Mouse (Mus musculus) CD4-positive helper T cell, adult 2 months (primary cell): ENCODE data around the gene Pcx.

Experiments used
- DNase-seq: peaks from one replicate; pipeline ENCODE4 v3.0.0-alpha.2; 2012; ENCODE audit warnings: low read depth, missing footprints, low spot score

The Pcx gene

GRCm38 (mm10) chr19:4509986-4510963 lies at the start of gene Pcx:
Pcx (plus strand) TSS chr19:4510472.
- DNase-seq, result peak; percentile 99

DNA sequence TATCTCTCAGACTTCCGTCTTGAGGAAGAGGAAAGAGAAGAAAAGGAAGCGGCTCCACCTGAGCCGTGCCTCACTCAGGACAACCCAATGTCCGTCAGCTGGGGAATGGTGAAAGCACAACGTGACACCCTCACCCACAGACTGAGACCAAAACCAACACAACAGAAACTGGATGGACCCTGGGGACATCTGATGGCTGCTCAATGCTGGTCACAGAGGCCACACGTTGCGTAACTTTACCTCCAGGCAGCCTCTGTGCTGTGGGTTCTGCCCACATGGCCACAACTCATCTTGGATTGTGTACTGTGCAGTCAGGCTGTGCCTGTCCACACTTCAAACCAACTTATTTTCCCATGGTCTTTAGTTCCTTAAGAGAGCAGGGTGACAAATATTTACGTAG lies 48.3 kb upstream of the Pcx start:
- no peak for DNase-seq

DNA sequence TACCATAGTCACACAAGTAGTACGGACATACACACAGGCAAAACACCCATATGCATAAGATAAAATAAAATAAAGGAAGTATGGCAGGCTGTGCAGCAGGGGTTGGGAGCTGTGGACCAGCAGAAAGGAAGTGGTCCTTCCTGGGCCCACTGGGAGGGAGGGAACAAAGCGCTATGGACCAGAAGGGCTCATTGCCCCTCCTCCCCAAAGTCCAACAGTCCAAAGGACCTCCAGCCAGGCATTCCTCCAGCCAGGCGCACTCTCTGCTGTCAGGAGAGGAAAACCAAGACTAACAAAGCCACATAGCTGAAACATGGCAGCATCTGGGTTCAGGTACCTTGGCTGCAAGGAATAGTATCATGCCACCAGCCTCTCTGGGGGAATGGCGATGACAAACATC lies 45.6 kb upstream of the Pcx start:
- DNase-seq, result no peak

- no peak for DNase-seq
Observed at GRCm38 (mm10) chr19:4468363-4468762, 41.9 kb upstream of the Pcx start.

GRCm38 (mm10) chr19:4473549-4473948 lies 36.7 kb upstream of the Pcx start:
- no peak for DNase-seq

- DNase-seq, result no peak
Observed at GRCm38 (mm10) chr19:4474739-4475138, 35.5 kb upstream of the Pcx start.

- peak; percentile 55 for DNase-seq
Observed at GRCm38 (mm10) chr19:4475224-4475925, 34.9 kb upstream of the Pcx start.

GRCm38 (mm10) chr19:4476601-4477257 lies 33.5 kb upstream of the Pcx start:
- peak; percentile 10 for DNase-seq

- peak; percentile 12 for DNase-seq
Observed at GRCm38 (mm10) chr19:4477345-4478189, 32.7 kb upstream of the Pcx start, which contains the start of gene Syt12. Syt12 (minus strand) TSS chr19:4477447.

GRCm38 (mm10) chr19:4478190-4478516 lies 32.1 kb upstream of the Pcx start:
- DNase-seq, result peak; percentile 19

DNA sequence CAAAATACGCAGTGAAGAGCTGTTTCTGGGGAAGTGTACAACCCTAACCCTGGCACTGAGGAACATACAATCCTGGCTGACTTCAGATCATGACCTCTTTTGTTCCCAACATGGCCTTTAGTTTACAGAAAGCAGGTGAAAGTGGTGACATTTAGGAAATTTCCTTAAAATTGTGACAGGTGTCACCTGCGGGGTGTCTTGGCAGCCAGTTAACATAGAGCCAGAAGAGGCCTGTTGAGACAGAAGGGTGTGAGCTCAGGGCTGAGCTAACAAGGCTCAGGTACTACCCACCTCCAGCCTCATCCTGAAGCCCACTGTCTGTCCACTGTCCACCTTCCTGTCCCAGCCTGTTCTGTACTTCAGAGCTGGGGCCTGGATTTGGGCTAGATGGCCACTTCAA lies 30.2 kb upstream of the Pcx start:
- DNase-seq, result no peak

DNA sequence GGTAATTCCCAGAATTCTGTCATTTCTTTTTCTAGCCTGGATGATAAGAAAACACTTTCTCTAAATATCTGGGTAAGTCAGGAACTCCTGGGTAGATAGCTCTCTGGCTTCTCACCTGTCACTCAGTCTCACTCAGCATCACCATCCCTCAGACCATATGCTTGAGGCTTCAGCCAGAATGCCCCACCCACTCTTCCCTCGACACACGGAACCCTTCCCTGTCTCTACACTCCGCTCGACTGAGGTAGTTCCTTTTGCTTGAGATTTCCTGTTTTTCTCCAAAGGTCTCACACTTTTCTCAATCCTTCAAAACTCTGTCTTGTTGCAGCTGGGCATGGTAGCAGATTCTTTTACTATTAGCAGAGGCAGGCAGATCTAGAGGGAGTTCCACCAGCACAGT lies 28.9 kb upstream of the Pcx start:
- no peak for DNase-seq

DNA sequence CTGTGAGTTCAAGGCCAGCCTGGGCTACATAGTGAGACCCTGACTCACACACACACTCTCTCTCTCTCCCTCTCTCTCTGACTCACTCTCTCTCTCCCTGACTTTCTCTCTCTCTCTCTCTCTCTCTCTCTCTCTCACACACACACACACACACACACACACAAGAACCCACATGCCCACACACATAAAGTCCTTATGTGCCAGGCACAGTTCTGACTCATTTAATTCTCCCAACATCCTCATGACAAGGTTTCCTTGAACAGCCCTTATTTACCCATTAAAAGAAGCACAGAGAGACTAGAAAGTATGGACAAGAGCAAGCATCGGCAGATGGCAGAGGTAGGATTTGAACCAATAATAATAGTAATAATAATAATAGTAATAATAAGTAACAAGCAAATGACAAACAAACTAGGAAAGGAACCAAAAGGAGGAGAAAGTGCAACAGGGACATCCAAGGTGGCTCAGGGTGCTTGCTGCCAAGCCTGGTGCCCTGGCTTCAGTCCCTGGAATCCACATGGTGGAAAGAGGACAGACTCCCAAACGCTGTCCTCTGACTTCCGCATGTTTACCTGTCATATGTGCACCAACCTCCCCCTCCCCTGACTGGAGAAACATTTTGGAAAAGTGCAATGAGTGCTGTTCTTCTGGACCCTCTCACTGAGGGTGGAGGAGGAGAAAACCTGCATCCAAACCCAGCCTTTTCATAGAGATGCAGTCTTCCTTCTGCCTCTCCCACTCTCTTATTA lies 28.0 kb upstream of the Pcx start:
- DNase-seq, result no peak

GRCm38 (mm10) chr19:4485006-4485405 lies 25.3 kb upstream of the Pcx start:
- DNase-seq, result no peak

DNA sequence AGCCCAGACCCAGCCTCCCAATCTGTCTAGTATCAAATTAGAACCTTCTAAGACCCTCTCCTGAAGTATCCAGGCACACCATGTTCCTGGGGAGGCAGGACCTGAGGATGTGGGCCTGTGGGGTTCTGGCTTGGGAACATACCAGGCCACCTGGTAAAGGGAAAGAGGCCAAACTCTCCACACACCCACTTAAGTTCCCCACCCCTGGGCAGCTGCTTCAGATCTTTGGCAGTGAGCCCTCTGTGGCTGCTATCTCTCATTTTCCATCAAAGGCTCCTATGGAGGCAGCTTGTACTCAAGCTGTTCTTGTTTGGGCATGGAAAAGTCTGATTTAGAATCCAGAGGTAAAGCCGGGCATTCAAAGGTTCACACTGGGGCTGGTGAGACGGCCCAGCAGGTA lies 22.4 kb upstream of the Pcx start:
- no peak for DNase-seq

GRCm38 (mm10) chr19:4491080-4491695 lies 19.1 kb upstream of the Pcx start:
- DNase-seq, result no peak

DNA sequence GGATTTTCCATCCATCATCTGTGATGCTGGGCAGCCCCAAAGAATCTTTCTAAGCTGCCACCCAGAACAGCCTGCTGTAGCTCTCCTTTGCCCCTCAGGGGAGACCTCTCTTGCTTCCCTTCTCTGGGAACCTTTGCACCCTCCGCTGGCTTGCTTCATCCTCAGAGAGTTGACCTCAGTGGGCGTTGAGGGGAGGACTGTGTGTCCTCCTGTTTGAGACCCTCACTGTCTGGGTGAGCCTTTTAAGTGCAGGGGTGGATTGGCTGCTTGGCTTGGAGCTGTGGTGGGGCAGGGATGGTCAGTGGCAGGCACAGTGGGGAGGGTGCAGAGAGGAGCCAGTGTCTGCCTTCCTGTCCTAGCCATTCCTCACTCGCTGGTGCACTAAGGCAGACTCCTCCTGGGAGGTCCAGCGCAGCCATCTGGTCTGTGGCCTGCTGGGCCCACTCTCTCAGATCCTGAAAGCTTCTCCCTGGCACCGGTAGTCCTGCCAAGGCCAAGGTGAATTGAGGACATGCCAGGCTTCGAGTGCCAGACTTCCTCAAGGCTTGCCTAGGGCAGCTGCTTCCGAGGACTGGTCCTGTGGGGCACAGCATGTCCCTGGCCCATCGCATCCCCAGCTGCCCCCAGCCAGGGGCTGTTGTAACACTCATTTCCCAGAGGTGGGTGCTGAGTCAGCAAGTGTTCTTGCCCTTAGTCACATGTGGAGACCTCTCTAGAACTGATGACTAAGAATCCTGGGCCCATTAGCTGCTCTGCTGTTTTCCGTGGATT lies 17.6 kb upstream of the Pcx start:
- DNase-seq, result no peak

GRCm38 (mm10) chr19:4494707-4495106 lies 15.6 kb upstream of the Pcx start:
- DNase-seq, result no peak

DNA sequence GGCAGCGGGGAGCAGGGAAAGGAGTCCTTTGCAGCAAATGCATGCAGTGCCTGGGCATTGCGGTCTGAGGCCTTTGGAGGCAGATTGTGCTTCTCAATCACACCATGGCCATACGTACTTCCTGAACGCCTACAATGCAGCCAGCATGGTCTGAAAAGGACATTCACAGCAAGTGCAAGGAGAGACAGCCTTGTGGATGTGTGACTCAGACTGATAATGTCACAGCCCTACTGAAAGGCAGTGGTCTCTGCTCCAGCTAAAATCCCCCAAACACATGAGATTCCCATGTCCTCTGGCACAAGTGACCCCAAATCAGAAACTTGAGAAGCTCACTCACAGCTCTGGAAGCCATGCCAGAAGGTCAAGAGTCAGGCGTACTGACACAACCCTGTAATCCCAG lies 14.5 kb upstream of the Pcx start:
- DNase-seq, result no peak
